Mouse (Mus musculus) liver, embryonic 14.5 days (tissue): ENCODE data around the gene Gm10338.
"Not testable (repeated sequence)": the region's sequence is repeated elsewhere in the genome, so short reads cannot be mapped to it uniquely, and the experiment has no call there.

Experiments used
- CTCF ChIP-seq: IDR thresholded peaks from 2 replicates; pipeline ENCODE4 v1.5.1; 2016; ENCODE audit warnings: antibody characterized with exemption, low read depth, control low read depth
- EP300 ChIP-seq: IDR thresholded peaks from 2 replicates; pipeline ENCODE4 v1.6.1; 2016; ENCODE audit warnings: antibody characterized with exemption, low read depth

GRCm38 (mm10) chr14:7567890-7568289 lies 27.5 kb downstream of the Gm10338 start:
- TF ChIP-seq CTCF, EP300: not testable (repeated sequence)
